In genomic region chr11:98289873-98290272, GRCm38 (mm10) we compare ENCODE assay signal across 14 mouse cellular contexts. TPM values are rescaled to one million over a fixed set of nuclear protein-coding genes. Genes with fewer than 3 reads are reported as not detected.
DNase-seq lines count a peak whose midpoint lies in the region; ATAC-seq and TF ChIP-seq lines count a peak whose summit lies in the region.
"Had no signal": no experiment of that assay in that cellular context is flagged by ENCODE, and none has a peak within 500 bp of the region (broad histone marks: within the 10 kb centered on the region; RNA-seq: fewer than 3 reads in every experiment).

No protein-coding gene starts in this region.

- 0 out of 2 replicates have a peak overlapping the region, but pooled peaks have one; percentile 19 for H3K4me2 ChIP-seq in forebrain, embryonic 13.5 days
- no peak overlapping the region for H3K4me2 ChIP-seq in forebrain, embryonic 11.5 days (ENCODE audit: low read depth, low read length, severe bottlenecking)
- H3K4me2 ChIP-seq in liver, postnatal 0 days (ENCODE audit: low read depth, low read length), result no peak overlapping the region

- peak overlapping the region; percentile 87 for H3K27ac ChIP-seq in forebrain, embryonic 13.5 days
- no peak overlapping the region for H3K27ac ChIP-seq in forebrain, embryonic 11.5 days (ENCODE audit: low read depth, low read length)
- peak overlapping the region; percentile 3; the same call in 1 of the 2 replicates for H3K27ac ChIP-seq in liver, adult 2 months (replicated peaks; ENCODE audit: insufficient read depth, low read depth, low read length)
- H3K27ac ChIP-seq in liver, postnatal 0 days (ENCODE audit: low read depth), result no peak overlapping the region
- H3K27ac ChIP-seq: kidney, postnatal 0 days had no signal

- H3K79me2 ChIP-seq in liver, adult 2 months (ENCODE audit: control insufficient read depth, insufficient read depth, low read length), result peaks cover 5% of the 10 kb centered on the region; the same call in 1 of the 2 replicates

- H3K36me3 ChIP-seq in forebrain, embryonic 13.5 days (ENCODE audit: poor library complexity, severe bottlenecking), result no peaks in the 10 kb centered on the region
- no peaks in the 10 kb centered on the region for H3K36me3 ChIP-seq in forebrain, embryonic 11.5 days (ENCODE audit: control insufficient read depth, insufficient read depth, low read length)
- no peaks in the 10 kb centered on the region for H3K36me3 ChIP-seq in liver, adult 2 months (ENCODE audit: control insufficient read depth, insufficient read depth, low read length)
- H3K36me3 ChIP-seq in liver, postnatal 0 days (replicated peaks; ENCODE audit: insufficient read depth, low read length), result no peaks in the 10 kb centered on the region

- TF ChIP-seq EP300 in liver, postnatal 0 days (IDR thresholded peaks at IDR 0.05; ENCODE audit: low read depth), result no peak

- peaks cover 76% of the 10 kb centered on the region for H3K4me1 ChIP-seq in forebrain, embryonic 13.5 days
- H3K4me1 ChIP-seq in forebrain, embryonic 11.5 days (replicated peaks; ENCODE audit: control insufficient read depth, insufficient read depth, low read length), result no peaks in the 10 kb centered on the region; the same call in 1 of the 2 replicates
- H3K4me1 ChIP-seq in liver, adult 2 months (ENCODE audit: control insufficient read depth, insufficient read depth, low read length), result peaks cover 16% of the 10 kb centered on the region
- H3K4me1 ChIP-seq in liver, postnatal 0 days (ENCODE audit: insufficient read depth), result peaks cover 3% of the 10 kb centered on the region

- TF ChIP-seq POLR2A in liver, adult 2 months (IDR thresholded peaks at IDR 0.05; ENCODE audit: extremely low read depth, insufficient read depth, low read length), result no peak

- no peak for DNase-seq in forebrain, embryonic 11.5 days (ENCODE audit: low spot score)
- peak; percentile 87 for DNase-seq in liver, adult 2 months (ENCODE audit: extremely low read depth, low read depth, low spot score)
- DNase-seq in liver, postnatal 0 days, result no peak
- DNase-seq in gonadal fat pad, adult 2 months (ENCODE audit: low read depth), result peak; percentile 76
- peak; percentile 53 to 71 for DNase-seq in right cerebral cortex, postnatal 10 days (ENCODE audit: low spot score in 2 of 2)
- no peak for DNase-seq in layer of hippocampus, adult 18-20 months (ENCODE audit: low spot score in 2 of 2)
- DNase-seq: adrenal gland, postnatal 25 days; lung, postnatal 10 days had no signal

- no peak overlapping the region for H3K9ac ChIP-seq in forebrain, embryonic 13.5 days
- H3K9ac ChIP-seq in forebrain, embryonic 11.5 days (ENCODE audit: low read length), result no peak overlapping the region
- no peak overlapping the region for H3K9ac ChIP-seq in liver, adult 2 months (ENCODE audit: low read depth, low read length)
- H3K9ac ChIP-seq in liver, postnatal 0 days (replicated peaks), result no peak overlapping the region

- H3K27me3 ChIP-seq in forebrain, embryonic 13.5 days, result no peaks in the 10 kb centered on the region
- H3K27me3 ChIP-seq in forebrain, embryonic 11.5 days (ENCODE audit: control insufficient read depth, insufficient read depth, low read length), result no peaks in the 10 kb centered on the region
- no peaks in the 10 kb centered on the region for H3K27me3 ChIP-seq in liver, adult 2 months (ENCODE audit: control insufficient read depth, insufficient read depth, low read length)
- peaks cover 16% of the 10 kb centered on the region for H3K27me3 ChIP-seq in liver, postnatal 0 days (ENCODE audit: insufficient read depth, low read length)

- H3K4me3 ChIP-seq in forebrain, embryonic 13.5 days, result no peak overlapping the region
- no peak overlapping the region for H3K4me3 ChIP-seq in forebrain, embryonic 11.5 days (ENCODE audit: low read depth, low read length)
- H3K4me3 ChIP-seq in liver, adult 2 months (ENCODE audit: insufficient read depth, low read depth, low read length), result no peak overlapping the region
- H3K4me3 ChIP-seq in liver, postnatal 0 days (ENCODE audit: low read depth, low read length), result no peak overlapping the region
- H3K4me3 ChIP-seq: myocyte had no signal

- 29% methylated on average over 13 of the region's 13 CpGs for WGBS in forebrain, embryonic 13.5 days
- 64% methylated on average over 13 of the region's 13 CpGs for WGBS in forebrain, embryonic 11.5 days
- 49% methylated on average over 13 of the region's 13 CpGs for WGBS in liver, adult 2 months
- 56% methylated on average over 13 of the region's 13 CpGs for WGBS in liver, postnatal 0 days (ENCODE audit: insufficient replicate concordance)

- TF ChIP-seq CTCF in liver, adult 2 months (IDR thresholded peaks at IDR 0.05; ENCODE audit: low read depth, low read length), result no peak
- TF ChIP-seq CTCF in liver, postnatal 0 days (IDR thresholded peaks at IDR 0.05; ENCODE audit: low read depth), result no peak

- no peaks in the 10 kb centered on the region for H3K9me3 ChIP-seq in forebrain, embryonic 13.5 days (replicated peaks)
- H3K9me3 ChIP-seq in forebrain, embryonic 11.5 days (ENCODE audit: control insufficient read depth, low read length), result no peaks in the 10 kb centered on the region
- no peaks in the 10 kb centered on the region for H3K9me3 ChIP-seq in liver, postnatal 0 days (ENCODE audit: low read length)

- peak; percentile 23 for ATAC-seq in forebrain, embryonic 13.5 days
- ATAC-seq in forebrain, embryonic 11.5 days (replicated peaks; ENCODE audit: low FRiP score), result no peak
- no peak for ATAC-seq in liver, postnatal 0 days
- ATAC-seq in CD4-positive, CD25-positive, alpha-beta regulatory T cell, adult 4 months, result no peak

RNA-seq across cellular contexts. Expression of gene Neurod2, which starts 39.6 kb away (rescaled TPM):
- polyA plus RNA-seq in forebrain, embryonic 13.5 days (2015; fragmentation: Nextera tagmentation; extraction: Ambion mirVana), result 45.4 and 72.1 TPM in 2 replicates
- polyA plus RNA-seq in forebrain, embryonic 11.5 days (2014; fragmentation: Nextera tagmentation; extraction: Ambion mirVana), result 3.8 and 5.8 TPM in 2 replicates
- total RNA-seq in liver, adult 2 months (2014; rRNA removed), result not detected in 2 replicates
- not detected in 2 replicates for polyA plus RNA-seq in liver, adult 2 months (2012; rRNA removed)
- polyA plus RNA-seq in liver, postnatal 0 days (2015; fragmentation: Nextera tagmentation; extraction: Ambion mirVana), result not detected in 2 replicates
- not detected in 2 replicates for polyA plus RNA-seq in gonadal fat pad, adult 2 months (2012; rRNA removed)
- total RNA-seq in layer of hippocampus, adult 18-20 months (2021), result 100 to 1,000 TPM; 158 to 159 TPM
- not detected for polyA plus RNA-seq in CD4-positive, CD25-positive, alpha-beta regulatory T cell, adult 4 months (2017; shearing (Covaris generic))
- total RNA-seq: adrenal gland, postnatal 25 days had no signal
- polyA plus RNA-seq: heart, embryonic 14.5 days; kidney, postnatal 0 days; myocyte; stomach, embryonic 16.5 days had no signal

RNA-seq across cellular contexts. Expression of gene Ppp1r1b, which starts 58.3 kb away (rescaled TPM):
- 14.6 and 20.0 TPM in 2 replicates for polyA plus RNA-seq in forebrain, embryonic 13.5 days (2015; fragmentation: Nextera tagmentation; extraction: Ambion mirVana)
- 0.29 and 0.41 TPM in 2 replicates for polyA plus RNA-seq in forebrain, embryonic 11.5 days (2014; fragmentation: Nextera tagmentation; extraction: Ambion mirVana)
- total RNA-seq in liver, adult 2 months (2014; rRNA removed), result 0.55 and 0.87 TPM in 2 replicates
- polyA plus RNA-seq in liver, adult 2 months (2012; rRNA removed), result 2.8 and 4.3 TPM in 2 replicates
- polyA plus RNA-seq in liver, postnatal 0 days (2015; fragmentation: Nextera tagmentation; extraction: Ambion mirVana), result 5.4 and 6.6 TPM in 2 replicates
- polyA plus RNA-seq in gonadal fat pad, adult 2 months (2012; rRNA removed), result 10.1 and 15.0 TPM in 2 replicates
- 10 to 100 TPM; 59.9 to 65.4 TPM for total RNA-seq in layer of hippocampus, adult 18-20 months (2021)
- not detected for polyA plus RNA-seq in CD4-positive, CD25-positive, alpha-beta regulatory T cell, adult 4 months (2017; shearing (Covaris generic))
- polyA plus RNA-seq: myocyte had no signal

Comparison
In these comparisons a context has a peak if more than half of its experiments do, and no peak if none do; other contexts are left out.
1. H3K27ac ChIP-seq: peak in forebrain, embryonic 13.5 days (single experiment) and liver, adult 2 months (single experiment); none in forebrain, embryonic 11.5 days (single experiment) and liver, postnatal 0 days (single experiment).
2. DNase-seq: peak in liver, adult 2 months (single experiment), gonadal fat pad, adult 2 months (single experiment) and right cerebral cortex, postnatal 10 days (2 of 2); none in forebrain, embryonic 11.5 days (single experiment), liver, postnatal 0 days (single experiment) and layer of hippocampus, adult 18-20 months (0 of 2).